Mouse (Mus musculus) ES-Bruce4 (cell line): ENCODE results near the gene Ahcyl1.

Experiments used
- CTCF ChIP-seq: IDR thresholded peaks from one replicate; pipeline ENCODE4 v1.8.1; 2011; ENCODE audit warnings: low read depth, low read length
- POLR2A ChIP-seq: IDR thresholded peaks from one replicate; pipeline ENCODE4 v1.8.1; 2011; ENCODE audit warnings: low read length; ENCODE audit not compliant: insufficient read depth

DNA sequence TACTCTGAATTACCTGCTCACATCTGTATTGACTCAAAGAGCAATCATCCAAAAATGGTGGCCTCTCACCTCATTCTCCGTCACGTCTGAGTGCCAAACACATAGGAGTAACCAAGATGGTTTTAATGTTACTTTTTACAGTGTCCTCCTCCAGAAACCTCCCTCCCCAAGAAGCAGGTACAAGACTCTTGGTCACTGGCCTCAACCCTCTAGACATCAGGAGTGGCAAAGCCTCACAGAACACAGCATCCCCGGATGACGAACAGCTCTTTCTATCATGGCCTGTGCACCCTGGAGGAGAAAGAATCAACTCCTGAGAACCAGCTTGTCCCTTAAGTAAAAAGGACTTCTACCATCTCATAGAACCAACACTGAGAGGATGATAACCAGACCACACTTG, 63.6 kb downstream of the Ahcyl1 start:
- TF ChIP-seq POLR2A (no peak), CTCF (no peak)
